Mouse (Mus musculus): ENCODE measurements around the gene Lrrfip2. TPM values are rescaled to one million over a fixed set of nuclear protein-coding genes. Genes with fewer than 3 reads are reported as not detected.

Lrrfip2 gene
- polyA plus RNA-seq, 1 experiment from 2014 or later, result 44.3 TPM

DNA sequence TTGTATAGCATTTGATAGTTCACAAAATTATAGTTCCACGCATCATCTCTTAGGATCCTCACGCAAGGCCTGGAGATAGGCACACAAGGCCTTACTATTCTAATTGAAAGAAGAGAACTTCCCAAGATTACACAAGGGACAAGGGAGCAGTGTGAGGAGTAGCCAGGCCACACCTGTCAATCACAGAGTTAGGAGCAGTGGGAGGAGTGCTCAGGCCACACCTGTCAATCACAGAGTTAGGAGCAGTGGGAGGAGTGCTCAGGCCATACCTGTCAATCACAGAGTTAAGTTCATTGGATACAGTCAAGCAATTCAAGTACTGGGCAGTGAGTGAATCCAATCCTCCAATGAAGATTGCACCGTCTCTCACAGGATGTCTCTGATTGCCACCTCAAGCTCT is 17.0 kb upstream of the Lrrfip2 start:
- no peak for ATAC-seq
- no peak overlapping the region for H3K4me3 ChIP-seq (ENCODE audit: low read depth, low read length)
- H3K27ac ChIP-seq (ENCODE audit: low read length), result no peak overlapping the region
- no peak overlapping the region for H3K9ac ChIP-seq (ENCODE audit: low read depth, low read length)
- H3K9me3 ChIP-seq (replicated peaks; ENCODE audit: control insufficient read depth, low read length, poor library complexity, severe bottlenecking), result no peaks in the 10 kb centered on the region
- 89% methylated on average over 3 of the region's 3 CpGs for WGBS
- no peaks in the 10 kb centered on the region for H3K4me1 ChIP-seq (ENCODE audit: control insufficient read depth, insufficient read depth, low read length)
- no peak overlapping the region for H3K4me2 ChIP-seq (ENCODE audit: low read length)
- H3K36me3 ChIP-seq (ENCODE audit: control insufficient read depth, insufficient read depth, low read length), result no peaks in the 10 kb centered on the region
- no peaks in the 10 kb centered on the region for H3K27me3 ChIP-seq (ENCODE audit: control insufficient read depth, insufficient read depth, low read depth, low read length)

DNA sequence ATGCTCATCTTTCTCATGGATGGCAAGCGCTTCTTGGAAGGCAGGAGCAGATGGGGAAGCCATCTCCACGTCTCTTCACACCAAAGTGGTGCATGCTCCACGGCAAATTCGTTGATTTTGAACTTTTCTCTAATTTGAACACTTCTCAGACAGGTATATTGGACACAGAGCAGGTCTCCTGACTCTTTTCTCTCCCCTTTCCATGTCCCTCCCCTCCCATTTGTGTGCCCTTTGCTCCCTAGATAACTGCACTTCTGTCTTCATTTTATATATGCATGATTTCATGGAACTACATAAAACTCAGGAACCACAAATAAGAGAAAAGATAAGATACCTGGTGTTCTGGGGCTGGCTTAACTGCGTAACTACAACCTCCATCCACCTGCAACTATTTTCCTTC is 14.1 kb upstream of the Lrrfip2 start:
- no peak overlapping the region for H3K9ac ChIP-seq (ENCODE audit: low read depth, low read length)
- no peaks in the 10 kb centered on the region for H3K4me1 ChIP-seq (ENCODE audit: control insufficient read depth, insufficient read depth, low read length)
- H3K4me2 ChIP-seq (ENCODE audit: low read length), result no peak overlapping the region
- ATAC-seq, result no peak
- no peak overlapping the region for H3K27ac ChIP-seq (ENCODE audit: low read length)
- no peak overlapping the region for H3K4me3 ChIP-seq (ENCODE audit: low read depth, low read length)
- 85% methylated on average over 5 of the region's 5 CpGs for WGBS
- no peaks in the 10 kb centered on the region for H3K27me3 ChIP-seq (ENCODE audit: control insufficient read depth, insufficient read depth, low read depth, low read length)
- no peaks in the 10 kb centered on the region for H3K36me3 ChIP-seq (ENCODE audit: control insufficient read depth, insufficient read depth, low read length)
- no peaks in the 10 kb centered on the region for H3K9me3 ChIP-seq (replicated peaks; ENCODE audit: control insufficient read depth, low read length, poor library complexity, severe bottlenecking)

DNA sequence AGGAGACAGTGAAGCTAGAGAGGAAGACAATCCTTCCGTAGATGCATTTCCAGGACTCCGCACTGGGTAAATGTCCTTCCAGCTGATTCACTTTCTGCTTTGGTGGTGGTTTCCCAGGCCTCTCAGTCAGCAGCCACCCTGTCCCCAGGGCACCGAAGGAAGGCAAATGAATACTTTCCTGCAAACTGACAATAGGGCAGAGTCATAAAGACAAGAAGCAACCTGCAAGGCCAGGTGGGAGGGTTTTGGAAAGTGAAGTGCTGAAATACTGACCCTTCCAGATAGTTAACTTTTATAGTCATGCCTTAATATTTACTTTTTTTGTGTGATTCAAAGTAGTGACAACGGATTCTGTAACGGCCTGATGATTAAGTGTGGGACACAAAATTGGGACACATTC is 13.5 kb upstream of the Lrrfip2 start:
- H3K9ac ChIP-seq (ENCODE audit: low read depth, low read length), result no peak overlapping the region
- H3K27me3 ChIP-seq (ENCODE audit: control insufficient read depth, insufficient read depth, low read depth, low read length), result no peaks in the 10 kb centered on the region
- H3K4me2 ChIP-seq (ENCODE audit: low read length), result no peak overlapping the region
- no peaks in the 10 kb centered on the region for H3K36me3 ChIP-seq (ENCODE audit: control insufficient read depth, insufficient read depth, low read length)
- no peaks in the 10 kb centered on the region for H3K9me3 ChIP-seq (replicated peaks; ENCODE audit: control insufficient read depth, low read length, poor library complexity, severe bottlenecking)
- no peak overlapping the region for H3K4me3 ChIP-seq (ENCODE audit: low read depth, low read length)
- WGBS, result 94% methylated on average over 5 of the region's 5 CpGs
- H3K27ac ChIP-seq (ENCODE audit: low read length), result no peak overlapping the region
- H3K4me1 ChIP-seq (ENCODE audit: control insufficient read depth, insufficient read depth, low read length), result no peaks in the 10 kb centered on the region
- ATAC-seq, result no peak

DNA sequence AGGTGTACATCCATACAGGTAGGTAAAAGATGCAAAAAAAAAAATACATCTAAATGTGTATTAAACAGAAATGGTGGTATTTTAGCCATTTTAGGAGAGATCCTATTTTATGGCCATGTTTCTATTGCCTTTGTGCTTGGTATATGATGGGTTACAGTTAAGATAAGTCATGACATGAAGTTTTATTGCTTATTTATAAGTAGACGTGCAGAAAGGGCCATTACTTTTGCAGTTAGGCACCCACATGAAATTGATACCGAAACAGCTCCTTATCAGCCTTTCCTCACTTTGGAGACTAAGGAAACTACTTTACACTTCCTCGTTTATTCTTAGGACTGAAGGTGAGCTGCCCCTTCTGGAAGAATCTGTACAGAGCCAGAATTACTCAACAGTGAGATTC is 9.5 kb upstream of the Lrrfip2 start:
- 79% methylated on average over 3 of the region's 3 CpGs for WGBS
- H3K9ac ChIP-seq (ENCODE audit: low read depth, low read length), result no peak overlapping the region
- no peaks in the 10 kb centered on the region for H3K27me3 ChIP-seq (ENCODE audit: control insufficient read depth, insufficient read depth, low read depth, low read length)

DNA sequence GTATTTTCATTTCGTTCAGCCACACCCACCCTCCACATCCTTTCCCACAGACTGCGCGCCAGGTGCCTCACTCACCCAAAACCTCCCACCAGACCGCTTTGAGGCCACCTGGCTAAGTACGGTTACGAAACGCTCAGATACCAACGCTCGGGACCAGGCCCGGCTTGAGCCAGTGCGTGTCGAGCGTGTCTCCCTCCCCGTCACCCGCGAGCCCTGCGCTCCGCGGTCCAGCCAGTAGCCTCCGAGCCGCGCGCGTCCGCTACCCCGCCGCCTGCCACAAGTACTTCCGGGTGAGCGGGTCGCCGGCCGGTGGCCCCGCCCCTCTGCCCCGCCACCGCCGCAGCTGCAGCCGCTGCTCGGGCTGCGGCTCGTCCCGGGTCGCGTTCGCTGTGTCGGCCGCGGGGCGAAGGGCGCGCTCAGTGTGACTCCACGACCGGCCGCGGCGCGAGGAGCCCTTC is 431 bp downstream of the Lrrfip2 start:
- H3K4me1 ChIP-seq (ENCODE audit: control insufficient read depth, insufficient read depth, low read length), result peaks cover 22% of the 10 kb centered on the region
- ATAC-seq, result peak; percentile 96
- H3K4me3 ChIP-seq (ENCODE audit: low read depth, low read length), result peak overlapping the region; percentile 80
- no peaks in the 10 kb centered on the region for H3K9me3 ChIP-seq (replicated peaks; ENCODE audit: control insufficient read depth, low read length, poor library complexity, severe bottlenecking)
- no peaks in the 10 kb centered on the region for H3K27me3 ChIP-seq (ENCODE audit: control insufficient read depth, insufficient read depth, low read depth, low read length)
- peak overlapping the region; percentile 90 for H3K4me2 ChIP-seq (ENCODE audit: low read length)
- peak overlapping the region; percentile 91 for H3K9ac ChIP-seq (ENCODE audit: low read depth, low read length)
- under 1% methylated on average over 56 of the region's 56 CpGs for WGBS
- peak overlapping the region; percentile 86 for H3K27ac ChIP-seq (ENCODE audit: low read length)
- no peaks in the 10 kb centered on the region for H3K36me3 ChIP-seq (ENCODE audit: control insufficient read depth, insufficient read depth, low read length)

More for the DNA sequence above, 9.5 kb upstream of the Lrrfip2 start:
- H3K4me3 ChIP-seq (ENCODE audit: low read depth, low read length), result no peak overlapping the region
- no peaks in the 10 kb centered on the region for H3K4me1 ChIP-seq (ENCODE audit: control insufficient read depth, insufficient read depth, low read length)
- H3K36me3 ChIP-seq (ENCODE audit: control insufficient read depth, insufficient read depth, low read length), result no peaks in the 10 kb centered on the region
- no peak overlapping the region for H3K4me2 ChIP-seq (ENCODE audit: low read length)
- H3K9me3 ChIP-seq (replicated peaks; ENCODE audit: control insufficient read depth, low read length, poor library complexity, severe bottlenecking), result no peaks in the 10 kb centered on the region
- H3K27ac ChIP-seq (ENCODE audit: low read length), result no peak overlapping the region
- no peak for ATAC-seq

DNA sequence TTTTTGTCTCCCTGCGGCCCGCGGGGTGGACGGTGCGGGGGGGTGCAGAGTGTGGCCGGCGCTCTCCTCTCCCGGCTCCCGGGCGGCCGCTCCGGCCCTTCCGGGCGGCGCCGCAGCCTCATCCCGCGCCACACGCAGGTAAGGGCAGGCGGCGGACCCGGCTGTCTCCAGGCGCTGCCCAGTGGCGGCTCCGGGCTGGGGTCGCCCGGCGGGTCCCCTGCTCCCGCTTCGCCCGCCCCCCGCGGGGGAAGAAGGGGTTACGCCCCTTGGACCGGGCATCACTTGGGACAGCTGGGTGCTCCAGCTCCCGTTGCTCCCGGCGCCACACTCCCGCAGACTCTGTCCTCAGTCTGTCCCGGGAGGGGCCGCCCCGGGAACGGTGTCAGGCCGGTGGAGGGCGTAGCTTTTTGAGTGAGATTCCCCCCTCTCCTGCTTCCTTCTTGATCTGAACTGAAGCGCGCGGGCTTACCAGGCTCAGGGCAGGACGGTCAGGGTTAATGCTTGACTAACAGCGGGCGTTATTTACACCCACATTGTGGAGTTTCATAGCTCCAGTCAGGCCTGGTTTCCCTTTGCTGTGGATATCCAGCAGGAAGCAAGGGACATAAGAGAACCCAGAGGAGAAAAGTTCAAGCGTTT is 979 bp downstream of the Lrrfip2 start:
- Histone ChIP-seq H3K9me3 (replicated peaks; ENCODE audit: control insufficient read depth, low read length, poor library complexity, severe bottlenecking) (no peaks in the 10 kb centered on the region), H3K27me3 (ENCODE audit: control insufficient read depth, insufficient read depth, low read depth, low read length) (no peaks in the 10 kb centered on the region), H3K4me2 (ENCODE audit: low read length) (peak overlapping the region; percentile 90), H3K36me3 (ENCODE audit: control insufficient read depth, insufficient read depth, low read length) (no peaks in the 10 kb centered on the region), H3K27ac (ENCODE audit: low read length) (peak overlapping the region; percentile 86), H3K9ac (ENCODE audit: low read depth, low read length) (peak overlapping the region; percentile 91), H3K4me3 (ENCODE audit: low read depth, low read length) (peak overlapping the region; percentile 80), H3K4me1 (ENCODE audit: control insufficient read depth, insufficient read depth, low read length) (peaks cover 22% of the 10 kb centered on the region)
- WGBS, result under 1% methylated on average over 52 of the region's 52 CpGs
- peak; percentile 87 for ATAC-seq

DNA sequence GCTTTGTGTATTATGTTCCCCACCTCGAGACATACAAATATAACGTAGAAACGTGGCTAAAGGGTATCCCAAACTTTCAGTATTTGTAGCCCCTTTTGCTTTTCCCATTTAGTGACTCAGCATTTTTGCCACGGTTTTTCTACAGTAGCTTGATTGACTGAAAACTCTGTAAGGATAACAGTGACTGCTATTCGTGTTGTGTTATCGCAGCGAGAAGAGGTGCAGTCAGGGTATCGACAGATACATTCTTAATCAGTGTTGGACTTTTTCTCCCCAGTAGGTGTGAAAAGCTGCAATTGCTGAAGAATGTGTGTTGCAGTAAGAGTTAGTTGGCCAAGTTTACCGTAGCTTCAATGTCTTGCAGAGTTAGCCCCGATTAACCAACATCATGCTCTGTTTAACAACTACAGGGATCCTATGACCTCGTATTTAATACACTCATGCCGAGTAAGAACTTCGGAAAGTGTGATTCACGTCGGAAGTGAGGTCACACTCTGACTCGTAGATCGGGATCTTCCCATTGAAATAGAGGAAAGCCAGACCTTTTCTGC is 1.6 kb downstream of the Lrrfip2 start:
- WGBS, result 13% methylated on average over 17 of the region's 17 CpGs
- Histone ChIP-seq H3K9ac (ENCODE audit: low read depth, low read length) (peak overlapping the region; percentile 91), H3K9me3 (replicated peaks; ENCODE audit: control insufficient read depth, low read length, poor library complexity, severe bottlenecking) (no peaks in the 10 kb centered on the region), H3K36me3 (ENCODE audit: control insufficient read depth, insufficient read depth, low read length) (no peaks in the 10 kb centered on the region), H3K4me2 (ENCODE audit: low read length) (peak overlapping the region; percentile 90), H3K4me3 (ENCODE audit: low read depth, low read length) (peak overlapping the region; percentile 80), H3K27me3 (ENCODE audit: control insufficient read depth, insufficient read depth, low read depth, low read length) (no peaks in the 10 kb centered on the region), H3K27ac (ENCODE audit: low read length) (no peak overlapping the region), H3K4me1 (ENCODE audit: control insufficient read depth, insufficient read depth, low read length) (peaks cover 22% of the 10 kb centered on the region)
- ATAC-seq, result no peak

DNA sequence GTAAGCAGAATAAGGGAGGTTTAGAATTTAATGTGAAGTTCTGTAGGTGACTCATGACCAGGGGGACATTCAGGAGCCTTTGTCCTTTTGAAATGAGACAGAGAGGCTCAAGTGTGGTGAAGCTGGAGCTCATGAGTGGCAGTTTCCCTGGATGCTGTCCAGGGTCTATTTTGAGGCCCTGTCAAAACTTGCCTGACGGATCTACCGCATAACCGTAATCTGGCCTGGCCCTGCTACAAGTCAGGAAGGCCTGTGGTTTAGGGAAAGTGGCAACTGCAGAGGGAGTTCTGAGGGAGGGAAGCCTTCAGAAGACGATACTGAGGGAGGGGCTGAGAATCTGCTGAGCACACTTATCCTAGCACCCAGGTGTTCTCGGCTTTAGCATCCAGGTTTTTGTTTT is 5.1 kb downstream of the Lrrfip2 start:
- no peak for ATAC-seq
- Histone ChIP-seq H3K9me3 (replicated peaks; ENCODE audit: control insufficient read depth, low read length, poor library complexity, severe bottlenecking) (no peaks in the 10 kb centered on the region), H3K4me2 (ENCODE audit: low read length) (no peak overlapping the region), H3K4me1 (ENCODE audit: control insufficient read depth, insufficient read depth, low read length) (peaks cover 18% of the 10 kb centered on the region), H3K4me3 (ENCODE audit: low read depth, low read length) (no peak overlapping the region), H3K36me3 (ENCODE audit: control insufficient read depth, insufficient read depth, low read length) (no peaks in the 10 kb centered on the region), H3K27me3 (ENCODE audit: control insufficient read depth, insufficient read depth, low read depth, low read length) (no peaks in the 10 kb centered on the region), H3K27ac (ENCODE audit: low read length) (no peak overlapping the region), H3K9ac (ENCODE audit: low read depth, low read length) (no peak overlapping the region)
- WGBS, result 90% methylated on average over 5 of the region's 5 CpGs

DNA sequence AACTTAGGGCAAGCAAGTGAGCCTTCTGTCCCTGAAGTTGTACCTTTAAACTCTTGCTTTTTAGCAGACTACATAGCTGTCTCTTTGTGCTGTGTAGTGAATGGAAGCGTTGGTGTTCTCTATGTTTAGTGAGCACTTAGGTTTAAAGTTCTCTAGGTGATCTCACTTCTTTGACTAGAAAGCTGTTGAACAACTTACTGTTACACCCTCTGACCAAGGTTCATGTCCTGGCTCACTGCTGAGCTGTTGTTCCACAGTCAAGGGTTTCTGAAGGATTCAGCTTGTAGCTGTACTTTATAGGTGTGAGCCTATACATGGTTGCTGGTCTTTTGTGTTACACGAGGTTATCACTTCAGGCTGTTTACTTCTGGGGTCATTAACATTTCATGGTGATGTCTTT is 5.9 kb downstream of the Lrrfip2 start:
- Histone ChIP-seq H3K4me3 (ENCODE audit: low read depth, low read length) (no peak overlapping the region), H3K9me3 (replicated peaks; ENCODE audit: control insufficient read depth, low read length, poor library complexity, severe bottlenecking) (no peaks in the 10 kb centered on the region), H3K36me3 (ENCODE audit: control insufficient read depth, insufficient read depth, low read length) (no peaks in the 10 kb centered on the region), H3K4me2 (ENCODE audit: low read length) (no peak overlapping the region), H3K4me1 (ENCODE audit: control insufficient read depth, insufficient read depth, low read length) (peaks cover 16% of the 10 kb centered on the region), H3K27me3 (ENCODE audit: control insufficient read depth, insufficient read depth, low read depth, low read length) (no peaks in the 10 kb centered on the region), H3K9ac (ENCODE audit: low read depth, low read length) (no peak overlapping the region), H3K27ac (ENCODE audit: low read length) (no peak overlapping the region)
- 84% methylated on average over 2 of the region's 2 CpGs for WGBS
- ATAC-seq, result no peak
